Mouse (Mus musculus) liver, postnatal 0 days (tissue): ENCODE data around the gene Pqbp1.

Source experiments
- CTCF ChIP-seq: sonication (generic); IDR thresholded peaks from 2 replicates; pipeline ENCODE4 v1.5.1; 2016; ENCODE audit warnings: antibody characterized with exemption, low read depth
- EP300 ChIP-seq: IDR thresholded peaks from 2 replicates; pipeline ENCODE4 v1.6.1; 2016; ENCODE audit warnings: antibody characterized with exemption, low read depth, mild to moderate bottlenecking

DNA sequence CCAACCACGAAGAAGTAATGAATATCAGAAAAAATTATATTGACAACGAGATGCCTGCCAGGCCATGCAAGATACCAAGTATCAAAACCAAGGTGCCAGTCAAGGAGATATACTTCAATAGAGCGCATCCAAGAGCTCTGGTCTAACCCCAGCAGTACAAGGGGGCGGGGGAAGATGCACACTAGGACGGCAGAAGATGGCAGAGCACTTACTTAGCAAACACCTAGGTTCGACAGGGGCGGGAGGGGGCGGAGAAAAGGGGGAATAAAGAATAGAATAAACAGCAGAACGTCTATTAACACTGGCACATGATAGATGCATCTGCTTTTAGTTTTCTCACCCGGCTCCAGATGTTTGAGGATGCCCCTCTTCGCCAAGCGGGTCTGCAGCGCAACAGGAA, 858 bp downstream of the Pqbp1 start:
- no peak for TF ChIP-seq CTCF
- TF ChIP-seq EP300: no peak
